In the genomic region with DNA sequence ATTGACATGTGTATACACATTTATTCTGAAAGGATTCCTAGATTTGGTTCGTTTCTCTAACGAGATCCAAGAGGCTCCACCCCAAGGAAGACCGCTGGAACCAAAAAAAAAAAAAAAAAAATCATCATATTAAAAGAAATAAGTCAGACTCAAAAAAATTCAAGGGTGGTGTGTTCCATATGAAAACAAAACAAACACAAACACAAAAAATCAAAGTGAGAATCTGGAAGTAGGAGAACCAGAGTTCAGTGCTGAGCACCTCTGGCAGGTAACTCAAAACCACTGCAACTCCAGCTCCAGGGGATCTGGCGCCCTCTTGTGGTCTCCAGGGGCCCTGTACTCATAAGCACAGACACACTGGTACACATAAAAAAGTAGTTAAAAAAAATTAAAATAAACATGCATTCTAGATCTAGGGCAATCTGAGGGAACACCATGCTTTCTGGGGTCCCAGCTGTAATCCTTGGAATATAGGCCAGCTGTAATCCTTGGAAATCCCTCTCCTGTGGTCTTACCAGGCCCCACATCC, we compare ENCODE assay signal across 15 mouse cellular contexts. TPM values are rescaled to one million over a fixed set of nuclear protein-coding genes. Genes with fewer than 3 reads are reported as not detected.
DNase-seq lines count a peak whose midpoint lies in the region; ATAC-seq and TF ChIP-seq lines count a peak whose summit lies in the region.
"Had no signal": no experiment of that assay in that cellular context is flagged by ENCODE, and none has a peak within 500 bp of the region (broad histone marks: within the 10 kb centered on the region; RNA-seq: fewer than 3 reads in every experiment).

No protein-coding gene starts in this region.

- no peak overlapping the region for H3K4me2 ChIP-seq in intestine, embryonic 14.5 days (ENCODE audit: low read length)
- no peak overlapping the region for H3K4me2 ChIP-seq in intestine, embryonic 16.5 days (ENCODE audit: low read depth, low read length)
- H3K4me2 ChIP-seq in lung, postnatal 0 days (replicated peaks; ENCODE audit: low read depth, low read length) = no peak overlapping the region
- no peak overlapping the region for H3K4me2 ChIP-seq in stomach, embryonic 16.5 days (ENCODE audit: low read depth, low read length)
- H3K4me2 ChIP-seq: forebrain, embryonic 12.5 days; heart, embryonic 12.5 days had no signal

- no peaks in the 10 kb centered on the region for H3K36me3 ChIP-seq in intestine, embryonic 14.5 days (ENCODE audit: control insufficient read depth, insufficient read depth, low read length)
- no peaks in the 10 kb centered on the region for H3K36me3 ChIP-seq in intestine, embryonic 16.5 days (ENCODE audit: control insufficient read depth, insufficient read depth, low read length)
- H3K36me3 ChIP-seq in lung, postnatal 0 days (ENCODE audit: insufficient read depth, low read length) = no peaks in the 10 kb centered on the region
- no peaks in the 10 kb centered on the region for H3K36me3 ChIP-seq in stomach, embryonic 16.5 days (ENCODE audit: control insufficient read depth, insufficient read depth, low read length)
- H3K36me3 ChIP-seq: forebrain, embryonic 12.5 days; heart, embryonic 12.5 days; midbrain, embryonic 10.5 days had no signal

- H3K27me3 ChIP-seq in intestine, embryonic 14.5 days (replicated peaks; ENCODE audit: control insufficient read depth, insufficient read depth, low read length) = no peaks in the 10 kb centered on the region
- H3K27me3 ChIP-seq in intestine, embryonic 16.5 days (replicated peaks; ENCODE audit: control insufficient read depth, insufficient read depth, low read length) = no peaks in the 10 kb centered on the region
- H3K27me3 ChIP-seq in lung, postnatal 0 days (replicated peaks; ENCODE audit: insufficient read depth, low read length) = no peaks in the 10 kb centered on the region
- no peaks in the 10 kb centered on the region for H3K27me3 ChIP-seq in Patski
- H3K27me3 ChIP-seq in stomach, embryonic 16.5 days (ENCODE audit: control insufficient read depth, insufficient read depth, low read length) = no peaks in the 10 kb centered on the region
- H3K27me3 ChIP-seq: CH12.LX; heart, embryonic 12.5 days had no signal

- no peak overlapping the region for H3K4me3 ChIP-seq in intestine, embryonic 14.5 days (ENCODE audit: low read depth, low read length)
- H3K4me3 ChIP-seq in intestine, embryonic 16.5 days (ENCODE audit: low read length) = no peak overlapping the region
- no peak overlapping the region for H3K4me3 ChIP-seq in lung, postnatal 0 days (ENCODE audit: low read depth, low read length)
- H3K4me3 ChIP-seq in stomach, embryonic 16.5 days (replicated peaks; ENCODE audit: low read length) = no peak overlapping the region
- H3K4me3 ChIP-seq: forebrain, embryonic 12.5 days; heart, embryonic 12.5 days; midbrain, embryonic 10.5 days had no signal

- TF ChIP-seq EP300 in lung, postnatal 0 days (IDR thresholded peaks at IDR 0.05) = no peak

- H3K9ac ChIP-seq in intestine, embryonic 14.5 days (ENCODE audit: low read length) = no peak overlapping the region
- H3K9ac ChIP-seq in intestine, embryonic 16.5 days (ENCODE audit: low read depth, low read length) = no peak overlapping the region
- H3K9ac ChIP-seq in lung, postnatal 0 days (replicated peaks; ENCODE audit: low read depth) = no peak overlapping the region
- H3K9ac ChIP-seq in stomach, embryonic 16.5 days (ENCODE audit: low read length) = no peak overlapping the region
- H3K9ac ChIP-seq: forebrain, embryonic 12.5 days; heart, embryonic 12.5 days had no signal

- TF ChIP-seq CTCF in lung, postnatal 0 days (IDR thresholded peaks at IDR 0.05) = peak; percentile 12; the same call in 1 of the 2 replicates
- TF ChIP-seq CTCF in Patski (IDR thresholded peaks at IDR 0.05) = peak; percentile 37

- POLR2A ChIA-PET in Patski (lab: Charles Lee) = no interaction called here

- no peak for DNase-seq in intestine, embryonic 14.5 days (ENCODE audit: low spot score)
- DNase-seq in lung, postnatal 0 days (ENCODE audit: low spot score) = no peak
- no peak for DNase-seq in lung, postnatal 36 days
- no peak for DNase-seq in Patski (ENCODE audit: low read depth, low spot score)
- DNase-seq: cerebellum, postnatal 14 days; kidney, adult 8-10 months; lung, adult 18-20 months; spleen, adult 18-20 months had no signal

- 92% methylated on average over 4 of the region's 4 CpGs for WGBS in intestine, embryonic 14.5 days
- 90% methylated on average over 4 of the region's 4 CpGs for WGBS in intestine, embryonic 16.5 days
- 86% methylated on average over 4 of the region's 4 CpGs for WGBS in lung, postnatal 0 days
- WGBS in stomach, embryonic 16.5 days = 85% methylated on average over 4 of the region's 4 CpGs

- in situ Hi-C loops in Patski (cut with MboI; ENCODE audit: low pct_unique_long_range_greater_than_20kb) = no loop called here

- 0 out of 2 replicates have a peak overlapping the region, but pooled peaks have one; percentile 44 for H3K27ac ChIP-seq in intestine, embryonic 14.5 days (ENCODE audit: low read depth)
- H3K27ac ChIP-seq in intestine, embryonic 16.5 days (ENCODE audit: low read length) = no peak overlapping the region
- H3K27ac ChIP-seq in lung, postnatal 0 days (ENCODE audit: low read length) = no peak overlapping the region
- H3K27ac ChIP-seq in stomach, embryonic 16.5 days (ENCODE audit: low read length) = peak overlapping the region; percentile 44
- H3K27ac ChIP-seq: forebrain, embryonic 12.5 days; midbrain, embryonic 10.5 days had no signal

- CTCF ChIA-PET in Patski (lab: Charles Lee) = no interaction called here

- H3K9me3 ChIP-seq in intestine, embryonic 14.5 days (ENCODE audit: control insufficient read depth, low read length) = no peaks in the 10 kb centered on the region
- no peaks in the 10 kb centered on the region for H3K9me3 ChIP-seq in intestine, embryonic 16.5 days (ENCODE audit: control insufficient read depth, low read length)
- H3K9me3 ChIP-seq in lung, postnatal 0 days (ENCODE audit: low read length) = no peaks in the 10 kb centered on the region
- no peaks in the 10 kb centered on the region for H3K9me3 ChIP-seq in stomach, embryonic 16.5 days (replicated peaks; ENCODE audit: control insufficient read depth, low read length)
- H3K9me3 ChIP-seq: heart, embryonic 12.5 days; midbrain, embryonic 10.5 days had no signal

- ATAC-seq in intestine, embryonic 14.5 days (replicated peaks; ENCODE audit: low FRiP score, low TSS enrichment, low read depth) = no peak
- ATAC-seq in intestine, embryonic 16.5 days = no peak
- ATAC-seq in lung, postnatal 0 days = no peak
- no peak for ATAC-seq in Patski
- no peak for ATAC-seq in stomach, embryonic 16.5 days (ENCODE audit: insufficient read depth, low FRiP score)
- no peak for ATAC-seq in megakaryocyte, adult 5-6 weeks (ENCODE audit: poor library complexity, severe bottlenecking)

- peaks cover 13% of the 10 kb centered on the region for H3K4me1 ChIP-seq in intestine, embryonic 14.5 days (replicated peaks; ENCODE audit: control insufficient read depth, insufficient read depth, low read length)
- peaks cover 13% of the 10 kb centered on the region for H3K4me1 ChIP-seq in intestine, embryonic 16.5 days (ENCODE audit: control insufficient read depth, insufficient read depth, low read length)
- peaks cover 14% of the 10 kb centered on the region for H3K4me1 ChIP-seq in lung, postnatal 0 days (ENCODE audit: insufficient read depth, low read depth, low read length)
- H3K4me1 ChIP-seq in stomach, embryonic 16.5 days (ENCODE audit: control insufficient read depth, insufficient read depth, low read length) = peaks cover 17% of the 10 kb centered on the region

RNA-seq across cellular contexts. Expression of gene Tarbp1, which starts 44.6 kb away (rescaled TPM):
- polyA plus RNA-seq in intestine, embryonic 14.5 days (2014; fragmentation: Nextera tagmentation; extraction: Ambion mirVana) = 6.3 TPM in 2 replicates
- polyA plus RNA-seq in intestine, embryonic 16.5 days (2015; fragmentation: Nextera tagmentation; extraction: Ambion mirVana) = 1.6 and 1.9 TPM in 2 replicates
- polyA plus RNA-seq in lung, postnatal 0 days (2015; fragmentation: Nextera tagmentation; extraction: Ambion mirVana) = 1.1 and 1.2 TPM in 2 replicates
- 8.7 TPM for polyA plus RNA-seq in Patski (2021)
- 1.6 and 2.2 TPM in 2 replicates for polyA plus RNA-seq in stomach, embryonic 16.5 days (2015; fragmentation: Nextera tagmentation; extraction: Ambion mirVana)
- total RNA-seq in megakaryocyte, adult 5-6 weeks (2015) = 3.2 TPM in 2 replicates
- total RNA-seq in megakaryocyte, adult 5-6 weeks (2017) = 2.3 TPM in 2 replicates

Comparison
In these comparisons a context has a peak if more than half of its experiments do, and no peak if none do; other contexts are left out.
1. H3K27ac ChIP-seq: peak in intestine, embryonic 14.5 days (single experiment) and stomach, embryonic 16.5 days (single experiment); none in intestine, embryonic 16.5 days (single experiment) and lung, postnatal 0 days (single experiment).